Mouse (Mus musculus) forebrain, embryonic 13.5 days (tissue): ENCODE data around the gene Plcb1. TPM values are rescaled to one million over a fixed set of nuclear protein-coding genes. Genes with fewer than 3 reads are reported as not detected.

Experiments
- ATAC-seq: fragments of 200-750 bp; cut with Nextera tagmentation; 2 replicates; pipeline ENCODE4 v1.8.0; 2017
- H3K27ac ChIP-seq: fragments of 300-500 bp; sonication (generic); 2 replicates; pipeline ENCODE4 v1.5.1; 2015; ENCODE audit warnings: inconsistent platforms, mild to moderate bottlenecking, moderate library complexity
- H3K27me3 ChIP-seq: fragments of 300-500 bp; sonication (generic); 2 replicates; pipeline ENCODE4 v1.6.1; 2015; ENCODE audit warnings: mild to moderate bottlenecking, inconsistent platforms
- H3K36me3 ChIP-seq: fragments of 300-500 bp; sonication (generic); 2 replicates; pipeline ENCODE4 v1.6.1; 2015; ENCODE audit warnings: mild to moderate bottlenecking, inconsistent platforms; ENCODE audit not compliant: poor library complexity, severe bottlenecking
- H3K4me1 ChIP-seq: fragments of 300-500 bp; sonication (generic); 2 replicates; pipeline ENCODE4 v1.6.1; 2015; ENCODE audit warnings: inconsistent platforms
- H3K4me2 ChIP-seq: fragments of 300-500 bp; sonication (generic); 2 replicates; pipeline ENCODE4 v1.6.1; 2015; ENCODE audit warnings: inconsistent platforms, mild to moderate bottlenecking, moderate library complexity
- H3K4me3 ChIP-seq: fragments of 300-500 bp; sonication (generic); 2 replicates; pipeline ENCODE4 v1.5.1; 2015; ENCODE audit warnings: mild to moderate bottlenecking, inconsistent platforms
- H3K9ac ChIP-seq: fragments of 300-500 bp; sonication (generic); 2 replicates; pipeline ENCODE4 v1.6.1; 2015; ENCODE audit warnings: mild to moderate bottlenecking, inconsistent platforms
- H3K9me3 ChIP-seq: fragments of 300-500 bp; sonication (generic); replicated peaks from 2 replicates; pipeline ENCODE4 v1.6.1; 2016; ENCODE audit warnings: inconsistent platforms
- WGBS: fragments of 180-500 bp; shearing (Covaris S2); methylation state at CpG from one replicate; pipeline ENCODE4 v1.1.7; 2015; 5-methylcytosine and 5-hydroxymethylcytosine counted together
- polyA plus RNA-seq: library from polyadenylated mRNA; unstranded; fragments of >200 nt; fragmentation: Nextera tagmentation; extraction: Ambion mirVana; gene quantifications from 2 replicates; pipeline ENCODE4 v1.2.1, GENCODE M21; 2015

Gene Plcb1
- polyA plus RNA-seq, 1 experiment from 2014 or later: 27.3 TPM

DNA sequence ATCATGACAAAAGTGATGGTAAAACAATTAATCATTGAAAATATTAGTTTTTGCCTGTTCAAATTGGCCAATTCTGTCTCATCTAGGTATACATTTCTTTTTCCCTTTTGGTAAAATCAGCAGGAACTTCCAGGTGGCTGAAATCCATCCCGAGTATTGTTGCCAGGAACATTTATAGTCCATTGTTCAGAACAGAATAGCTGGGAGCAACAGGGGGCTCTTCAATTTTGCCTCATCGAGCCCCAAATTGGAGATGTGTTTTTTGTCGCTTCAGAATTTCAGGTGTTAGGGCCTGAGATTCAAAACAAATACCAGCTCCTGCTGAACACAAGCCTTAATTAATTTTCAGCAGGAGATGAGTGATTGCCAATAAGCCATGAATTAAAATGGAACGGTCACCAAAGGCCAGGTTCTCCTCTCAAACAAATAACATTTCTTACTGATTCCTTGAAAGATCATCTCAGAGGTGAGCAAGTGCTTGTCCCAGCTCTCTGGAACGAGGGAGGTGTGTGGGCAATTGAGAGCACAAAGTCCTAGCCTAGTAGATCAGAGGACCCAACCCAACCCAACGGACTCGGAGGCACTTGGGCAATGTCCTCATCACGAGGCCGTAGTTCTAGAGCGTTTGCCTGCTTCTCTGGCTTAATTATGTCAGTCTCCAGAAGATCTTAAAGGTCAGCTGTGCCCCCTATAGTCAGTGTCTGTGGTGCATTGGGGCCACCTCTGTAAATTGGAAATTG is 136.9 kb downstream of the Plcb1 start:
- H3K4me3 ChIP-seq: no peak overlapping the region
- H3K36me3 ChIP-seq: no peaks in the 10 kb centered on the region
- no peak for ATAC-seq
- H3K27me3 ChIP-seq: no peaks in the 10 kb centered on the region
- H3K4me1 ChIP-seq: peaks cover 13% of the 10 kb centered on the region; the same call in 1 of the 2 replicates
- H3K9ac ChIP-seq: no peak overlapping the region
- no peaks in the 10 kb centered on the region for H3K9me3 ChIP-seq
- 51% methylated on average over 10 of the region's 10 CpGs for WGBS
- H3K27ac ChIP-seq: no peak overlapping the region
- H3K4me2 ChIP-seq: no peak overlapping the region

GRCm38 (mm10) chr2:134924143-134924655 is 138.3 kb downstream of the Plcb1 start:
- Histone ChIP-seq H3K27ac (no peak overlapping the region), H3K9me3 (no peaks in the 10 kb centered on the region), H3K36me3 (no peaks in the 10 kb centered on the region), H3K27me3 (no peaks in the 10 kb centered on the region), H3K4me2 (no peak overlapping the region), H3K9ac (no peak overlapping the region), H3K4me1 (peaks cover 21% of the 10 kb centered on the region), H3K4me3 (no peak overlapping the region)
- no peak; the same call in 1 of the 2 replicates for ATAC-seq
- 91% methylated on average over 4 of the region's 4 CpGs for WGBS

- H3K27me3 ChIP-seq: no peaks in the 10 kb centered on the region
- no peak overlapping the region for H3K27ac ChIP-seq
- H3K9me3 ChIP-seq: no peaks in the 10 kb centered on the region
- H3K4me1 ChIP-seq: peaks cover 38% of the 10 kb centered on the region
- no peaks in the 10 kb centered on the region for H3K36me3 ChIP-seq
- H3K4me2 ChIP-seq: no peak overlapping the region
- H3K9ac ChIP-seq: no peak overlapping the region
- H3K4me3 ChIP-seq: no peak overlapping the region
- ATAC-seq: no peak
- 89% methylated on average over 1 of the region's 1 CpGs for WGBS
Observed at GRCm38 (mm10) chr2:134926266-134926665, 140.4 kb downstream of the Plcb1 start.

GRCm38 (mm10) chr2:134927072-134927471 is 141.2 kb downstream of the Plcb1 start:
- Histone ChIP-seq H3K4me3 (no peak overlapping the region), H3K9me3 (no peaks in the 10 kb centered on the region), H3K27me3 (no peaks in the 10 kb centered on the region), H3K36me3 (no peaks in the 10 kb centered on the region), H3K4me2 (no peak overlapping the region), H3K27ac (no peak overlapping the region), H3K9ac (no peak overlapping the region), H3K4me1 (peaks cover 33% of the 10 kb centered on the region)
- WGBS: 12% methylated on average over 5 of the region's 5 CpGs
- ATAC-seq: no peak

- ATAC-seq: peak; percentile 92
- H3K27ac ChIP-seq: peak overlapping the region; percentile 48; the same call in 1 of the 2 replicates
- no peaks in the 10 kb centered on the region for H3K9me3 ChIP-seq
- H3K4me1 ChIP-seq: peaks cover 33% of the 10 kb centered on the region
- no peak overlapping the region for H3K9ac ChIP-seq
- no peaks in the 10 kb centered on the region for H3K36me3 ChIP-seq
- no peak overlapping the region for H3K4me2 ChIP-seq
- H3K4me3 ChIP-seq: no peak overlapping the region
- no peaks in the 10 kb centered on the region for H3K27me3 ChIP-seq
Observed at GRCm38 (mm10) chr2:134929452-134929851, 143.6 kb downstream of the Plcb1 start.

DNA sequence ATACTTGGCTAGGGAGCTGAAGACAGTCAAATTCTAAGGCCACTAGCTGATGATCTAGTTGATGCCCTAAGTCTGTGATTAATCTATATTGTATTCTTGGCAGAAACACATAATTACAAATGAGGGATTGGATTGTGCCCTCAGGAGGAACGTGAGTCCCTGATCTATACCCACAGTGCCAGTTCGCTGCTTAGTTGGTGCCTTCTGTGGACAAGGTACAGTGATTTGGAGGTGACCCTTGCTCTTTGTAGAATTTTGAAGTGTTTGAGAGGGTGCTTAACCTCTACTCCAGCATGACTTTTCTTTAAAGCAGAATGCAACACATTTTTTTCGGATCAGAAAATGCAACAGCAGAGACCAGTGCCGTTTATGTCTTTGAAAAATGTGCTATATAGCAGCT is 145.1 kb downstream of the Plcb1 start:
- no peak for ATAC-seq
- no peaks in the 10 kb centered on the region for H3K9me3 ChIP-seq
- 71% methylated on average over 4 of the region's 4 CpGs for WGBS
- no peak overlapping the region for H3K4me3 ChIP-seq
- no peak overlapping the region for H3K27ac ChIP-seq
- H3K27me3 ChIP-seq: no peaks in the 10 kb centered on the region
- H3K4me2 ChIP-seq: no peak overlapping the region
- H3K36me3 ChIP-seq: no peaks in the 10 kb centered on the region
- H3K4me1 ChIP-seq: peaks cover 33% of the 10 kb centered on the region
- no peak overlapping the region for H3K9ac ChIP-seq

DNA sequence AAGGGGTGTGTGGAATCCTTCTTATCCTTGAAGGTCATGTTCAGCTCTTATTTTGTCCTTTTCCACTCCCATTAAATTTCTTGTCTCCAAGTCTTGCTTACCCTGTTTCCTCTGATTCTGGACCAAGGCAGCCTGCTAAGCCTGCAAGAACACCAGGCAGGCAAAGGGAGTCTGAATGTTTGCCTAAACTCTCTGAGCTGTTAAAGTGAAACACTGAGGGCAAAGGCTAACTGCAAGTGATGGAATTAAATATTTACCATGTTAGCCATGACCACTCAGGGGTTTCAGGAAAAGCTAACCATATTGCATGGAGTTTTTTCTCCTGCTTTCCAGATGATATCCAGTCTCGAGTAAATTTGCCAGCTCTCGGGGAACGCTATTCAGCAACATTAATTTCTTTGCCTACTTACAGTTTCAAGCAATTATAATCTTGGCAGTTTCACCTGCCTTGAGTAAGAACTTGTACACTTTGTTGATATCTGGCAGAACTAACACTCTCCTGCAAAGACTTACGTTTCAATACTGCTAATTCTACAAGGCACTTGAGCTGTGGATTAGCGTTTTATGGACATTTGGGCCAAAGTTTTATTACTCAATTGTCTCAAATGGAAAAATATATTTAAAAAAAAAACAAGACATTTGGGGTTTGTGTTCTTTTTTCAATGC is 146.0 kb downstream of the Plcb1 start:
- 85% methylated on average over 5 of the region's 5 CpGs for WGBS

DNA sequence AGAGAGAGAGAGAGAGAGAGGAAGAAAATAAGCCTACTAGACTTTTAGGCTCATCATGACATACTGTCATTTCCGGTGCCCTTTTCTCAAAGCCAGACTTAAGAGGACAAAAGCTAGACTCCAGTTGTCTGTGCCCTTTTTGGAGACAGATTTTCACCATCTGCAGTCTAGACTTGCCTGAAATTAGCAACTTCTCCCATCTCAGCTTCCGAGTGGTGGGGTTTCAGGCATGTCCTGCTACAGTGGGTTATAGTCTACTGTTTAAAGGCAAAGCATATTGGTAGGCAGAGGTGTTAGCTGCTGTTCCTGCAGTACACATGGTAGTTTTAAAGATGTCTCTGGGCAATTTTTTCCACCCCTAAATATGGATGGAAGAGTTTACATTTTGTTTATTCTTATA is 149.6 kb downstream of the Plcb1 start:
- peak overlapping the region; percentile 57 for H3K27ac ChIP-seq
- 87% methylated on average over 2 of the region's 2 CpGs for WGBS
- no peak overlapping the region for H3K9ac ChIP-seq
- peak; percentile 57; the same call in 1 of the 2 replicates for ATAC-seq
- H3K9me3 ChIP-seq: no peaks in the 10 kb centered on the region
- no peaks in the 10 kb centered on the region for H3K36me3 ChIP-seq
- no peak overlapping the region for H3K4me3 ChIP-seq
- H3K4me2 ChIP-seq: no peak overlapping the region
- no peaks in the 10 kb centered on the region for H3K27me3 ChIP-seq
- peaks cover 11% of the 10 kb centered on the region for H3K4me1 ChIP-seq

More for the DNA sequence above, 146.0 kb downstream of the Plcb1 start:
- Histone ChIP-seq H3K4me1 (peaks cover 28% of the 10 kb centered on the region), H3K9me3 (no peaks in the 10 kb centered on the region), H3K27me3 (no peaks in the 10 kb centered on the region), H3K9ac (no peak overlapping the region), H3K4me3 (no peak overlapping the region), H3K4me2 (no peak overlapping the region), H3K27ac (no peak overlapping the region), H3K36me3 (no peaks in the 10 kb centered on the region)
- ATAC-seq: no peak

DNA sequence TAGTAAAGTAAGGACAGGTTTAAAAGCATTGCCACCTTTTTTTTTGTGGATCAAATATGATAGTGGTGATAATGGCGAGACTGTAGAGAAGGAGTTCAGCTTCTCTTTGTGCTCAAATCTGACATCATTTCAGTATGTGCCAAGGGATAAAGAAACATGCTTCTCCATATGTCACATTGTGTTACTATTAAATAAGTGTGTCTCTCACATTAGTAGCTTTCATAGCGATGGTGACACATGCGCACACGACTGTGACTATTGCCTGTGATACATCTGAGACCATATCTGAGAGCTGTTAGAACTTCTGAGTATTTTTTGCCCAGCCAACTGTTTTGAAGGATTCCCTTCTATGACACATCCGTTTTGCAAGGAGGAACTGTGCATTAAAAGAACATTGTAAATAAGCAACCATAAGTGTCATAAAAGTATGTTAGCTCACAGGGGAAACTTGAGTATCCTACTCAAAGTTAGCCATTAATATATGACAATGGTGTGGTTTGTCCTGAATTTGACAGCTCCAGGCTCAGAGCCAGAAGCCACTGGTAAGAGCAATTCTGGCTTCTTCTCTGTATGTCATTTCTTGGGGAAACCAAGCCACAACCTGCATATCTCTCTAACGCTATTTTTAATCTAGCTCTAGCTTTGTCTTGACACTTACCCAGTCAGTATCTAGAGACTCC is 150.2 kb downstream of the Plcb1 start:
- Histone ChIP-seq H3K4me3 (no peak overlapping the region), H3K9me3 (no peaks in the 10 kb centered on the region), H3K27ac (peak overlapping the region; percentile 57; the same call in 1 of the 2 replicates), H3K9ac (no peak overlapping the region), H3K4me2 (no peak overlapping the region), H3K4me1 (peaks cover 5% of the 10 kb centered on the region; the same call in 1 of the 2 replicates), H3K27me3 (no peaks in the 10 kb centered on the region), H3K36me3 (no peaks in the 10 kb centered on the region)
- WGBS: 80% methylated on average over 6 of the region's 6 CpGs
- peak; percentile 71 for ATAC-seq

DNA sequence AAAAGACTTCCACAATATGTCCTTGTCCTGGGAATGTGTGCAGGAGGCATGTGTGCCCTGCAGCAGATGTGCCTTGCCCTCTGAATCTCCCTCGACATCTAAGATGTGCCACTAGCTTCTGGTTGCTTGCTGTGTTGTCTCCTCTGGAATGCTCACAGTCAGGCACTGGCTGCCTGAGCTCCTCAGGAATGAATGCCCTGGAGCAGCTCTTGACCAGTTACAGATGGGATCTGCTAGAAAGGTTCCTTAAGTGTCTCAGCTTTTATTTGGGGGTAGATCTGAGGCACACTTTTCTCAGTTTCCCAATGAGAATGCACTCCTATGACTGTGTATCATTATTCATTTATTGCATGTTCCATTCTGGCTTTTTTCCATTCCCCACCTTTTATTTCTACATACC is 151.8 kb downstream of the Plcb1 start:
- no peak overlapping the region for H3K4me3 ChIP-seq
- no peaks in the 10 kb centered on the region for H3K9me3 ChIP-seq
- no peak for ATAC-seq
- peaks cover 3% of the 10 kb centered on the region; the same call in 1 of the 2 replicates for H3K4me1 ChIP-seq
- H3K27ac ChIP-seq: no peak overlapping the region
- no peak overlapping the region for H3K4me2 ChIP-seq
- no peaks in the 10 kb centered on the region for H3K36me3 ChIP-seq
- no peaks in the 10 kb centered on the region for H3K27me3 ChIP-seq
- WGBS: 39% methylated on average over 1 of the region's 1 CpGs
- H3K9ac ChIP-seq: no peak overlapping the region

GRCm38 (mm10) chr2:134942039-134942438 is 156.2 kb downstream of the Plcb1 start:
- Histone ChIP-seq H3K4me3 (no peak overlapping the region), H3K36me3 (no peaks in the 10 kb centered on the region), H3K9ac (no peak overlapping the region), H3K27ac (no peak overlapping the region), H3K9me3 (no peaks in the 10 kb centered on the region), H3K4me1 (peaks cover 6% of the 10 kb centered on the region), H3K27me3 (no peaks in the 10 kb centered on the region), H3K4me2 (no peak overlapping the region)
- no peak for ATAC-seq
- 90% methylated on average over 4 of the region's 4 CpGs for WGBS

DNA sequence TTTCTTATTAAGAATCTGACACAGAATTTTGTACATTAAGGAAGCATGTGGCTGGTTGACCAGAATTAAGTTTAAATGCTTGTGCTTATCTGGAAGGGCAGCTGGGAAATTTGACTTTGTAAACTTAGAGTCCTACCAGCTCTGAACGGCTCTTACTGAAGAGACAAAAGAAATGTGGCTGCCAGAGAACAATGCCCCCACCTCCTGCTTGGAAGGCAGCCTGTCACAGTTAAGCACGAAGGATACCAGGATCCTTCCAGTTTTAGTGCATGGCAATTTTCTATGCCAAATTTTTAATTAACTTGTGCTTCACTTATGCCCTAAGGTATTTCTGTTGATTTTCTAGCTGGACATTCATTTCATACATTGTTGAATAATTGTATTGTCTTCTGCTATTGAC is 157.1 kb downstream of the Plcb1 start:
- Histone ChIP-seq H3K27me3 (no peaks in the 10 kb centered on the region), H3K36me3 (no peaks in the 10 kb centered on the region), H3K27ac (no peak overlapping the region), H3K9ac (no peak overlapping the region), H3K4me2 (no peak overlapping the region), H3K4me3 (no peak overlapping the region), H3K4me1 (peaks cover 4% of the 10 kb centered on the region), H3K9me3 (no peaks in the 10 kb centered on the region)
- ATAC-seq: no peak
- WGBS: 3% methylated on average over 2 of the region's 2 CpGs
